Mouse (Mus musculus): ENCODE results near the gene 2900011O08Rik.

DNA sequence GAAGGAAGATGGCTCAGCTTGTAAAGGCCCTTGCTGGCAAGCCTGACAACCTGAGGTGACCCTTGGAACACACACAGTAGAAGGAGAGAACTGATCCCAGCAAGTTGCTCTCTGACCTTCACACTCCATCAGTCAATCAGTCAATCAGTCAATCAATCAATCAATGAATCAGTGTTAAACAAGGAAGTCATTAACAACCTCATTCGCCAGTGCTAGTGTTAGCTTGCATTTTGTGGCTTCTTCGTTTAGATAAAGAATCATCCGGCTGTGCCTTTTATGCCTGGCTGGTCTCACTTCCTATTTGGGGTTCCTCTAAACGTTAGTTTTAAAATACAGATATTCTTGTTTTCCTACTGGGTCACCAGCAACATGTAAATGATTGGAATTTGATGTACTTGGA is 42.2 kb upstream of the 2900011O08Rik start:
- TF ChIP-seq CTCF (IDR thresholded peaks at IDR 0.05) (no peak), POLR2A (IDR thresholded peaks at IDR 0.05; ENCODE audit: insufficient read depth, low read depth, low read length) (no peak)
